Mouse (Mus musculus): ENCODE data around the gene Plxdc1.
"Not testable (repeated sequence)": the region's sequence is repeated elsewhere in the genome, so short reads cannot be mapped to it uniquely, and the experiment has no call there.

The Plxdc1 gene

DNA sequence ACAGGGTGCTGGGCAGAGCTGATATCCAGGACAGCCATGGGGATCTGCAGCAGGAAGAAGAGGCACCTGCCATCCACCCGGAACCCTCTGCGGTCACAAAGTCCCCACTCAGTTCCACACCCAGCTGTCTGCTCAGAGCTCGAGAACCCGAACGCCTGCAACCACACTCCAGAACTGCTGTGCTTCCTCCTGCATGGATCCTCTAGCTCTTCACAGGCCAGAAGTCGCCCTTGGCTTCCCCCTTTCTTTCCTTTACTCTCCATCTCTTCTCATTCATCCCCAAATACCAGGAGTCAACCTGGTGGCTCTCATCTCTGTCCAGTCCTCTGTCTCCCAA is 32.3 kb downstream of the Plxdc1 start:
- TF ChIP-seq CTCF (conservative IDR thresholded peaks at IDR 0.05; ENCODE audit: low read length): no peak
- no peak for TF ChIP-seq NANOG (IDR thresholded peaks at IDR 0.05; ENCODE audit: borderline replicate concordance, low read length)
- no peak for TF ChIP-seq POU5F1 (IDR thresholded peaks at IDR 0.05; ENCODE audit: borderline replicate concordance, low read length)
- no peaks in the 10 kb centered on the region for H3K9me3 ChIP-seq (ENCODE audit: low read length)
- no peak overlapping the region; the same call in 1 of the 2 replicates for H3K4me3 ChIP-seq (replicated peaks; ENCODE audit: low read length)
- H3K27me3 ChIP-seq (ENCODE audit: insufficient read depth, low read length): no peaks in the 10 kb centered on the region
- peaks cover 95% of the 10 kb centered on the region for H3K4me1 ChIP-seq (replicated peaks; ENCODE audit: low read depth, low read length)
- H3K36me3 ChIP-seq (ENCODE audit: insufficient read depth, low read length): peaks cover 42% of the 10 kb centered on the region

DNA sequence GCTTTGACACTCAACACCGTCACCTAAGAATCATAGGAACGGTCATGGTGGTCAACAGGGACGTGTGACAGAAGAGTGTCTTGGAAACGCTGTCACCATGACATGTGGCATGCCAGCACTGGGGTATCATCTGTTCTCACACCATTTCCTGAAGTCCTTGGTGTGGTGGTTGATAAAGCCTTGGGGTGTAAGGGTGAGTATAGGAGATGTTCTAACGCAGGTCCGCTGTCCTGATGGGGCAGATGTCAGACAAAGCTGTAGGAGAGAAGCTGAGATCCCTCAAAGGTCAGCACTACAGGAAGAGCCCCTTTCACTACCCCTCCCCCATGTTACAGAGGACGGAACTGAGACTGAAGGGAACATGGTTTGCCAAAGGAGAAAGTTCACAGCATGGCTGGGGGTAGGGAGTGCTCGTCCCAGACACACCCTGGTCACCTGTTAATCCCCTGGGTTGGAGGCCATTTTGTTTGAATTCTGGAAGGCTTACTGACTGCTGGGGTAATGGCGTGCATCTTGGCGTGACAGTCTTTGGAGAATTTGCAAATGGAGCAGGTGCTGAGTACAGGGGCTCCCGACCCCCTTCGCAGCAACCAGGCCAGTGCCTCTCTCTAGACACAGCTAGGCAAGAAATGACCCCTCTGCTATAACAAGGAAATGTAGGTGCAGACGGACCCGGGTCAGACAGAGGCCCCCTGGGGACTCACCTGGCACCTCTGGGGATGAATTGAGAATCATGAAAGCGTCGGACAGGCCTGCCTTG is 32.9 kb downstream of the Plxdc1 start:
- Histone ChIP-seq H3K9me3 (ENCODE audit: low read length) (no peaks in the 10 kb centered on the region), H3K4me3 (replicated peaks; ENCODE audit: low read length) (no peak overlapping the region; the same call in 1 of the 2 replicates), H3K4me1 (replicated peaks; ENCODE audit: low read depth, low read length) (peaks cover 95% of the 10 kb centered on the region), H3K36me3 (ENCODE audit: insufficient read depth, low read length) (peaks cover 42% of the 10 kb centered on the region), H3K27me3 (ENCODE audit: insufficient read depth, low read length) (no peaks in the 10 kb centered on the region)
- TF ChIP-seq POU5F1 (IDR thresholded peaks at IDR 0.05; ENCODE audit: borderline replicate concordance, low read length): no peak
- TF ChIP-seq CTCF (conservative IDR thresholded peaks at IDR 0.05; ENCODE audit: low read length): no peak
- TF ChIP-seq NANOG (IDR thresholded peaks at IDR 0.05; ENCODE audit: borderline replicate concordance, low read length): no peak

DNA sequence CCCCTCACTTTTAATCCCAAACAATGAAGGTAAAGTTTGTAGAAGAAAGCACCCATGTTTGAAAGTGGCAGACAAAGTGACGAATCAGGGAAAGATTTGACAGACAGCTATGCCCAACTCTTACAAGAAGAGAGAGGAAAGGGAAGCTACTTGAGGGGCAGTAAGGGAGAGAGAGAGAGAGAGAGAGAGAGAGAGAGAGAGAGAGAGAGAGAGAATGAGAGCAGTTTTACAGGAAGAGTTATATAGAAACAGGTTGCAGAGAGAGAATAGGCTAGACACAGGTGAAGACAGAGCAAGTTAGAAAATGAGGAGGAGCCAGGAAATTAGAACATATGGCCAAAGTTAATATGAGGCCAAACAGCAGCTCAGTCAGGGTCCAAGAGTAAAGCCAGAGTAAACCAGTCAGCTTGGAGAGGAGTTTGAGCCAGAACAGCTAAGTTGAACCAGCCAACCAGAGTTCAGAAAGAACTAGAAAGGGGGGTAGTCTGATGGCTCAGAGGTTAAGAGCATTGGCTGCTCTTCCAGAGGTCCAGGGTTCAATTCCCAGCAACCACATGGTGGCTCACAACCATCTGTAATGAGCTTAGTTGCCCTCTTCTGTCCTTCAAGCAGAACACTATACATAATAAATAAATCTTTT is 33.8 kb downstream of the Plxdc1 start:
- Histone ChIP-seq H3K9me3 (ENCODE audit: low read length) (no peaks in the 10 kb centered on the region), H3K27me3 (ENCODE audit: insufficient read depth, low read length) (no peaks in the 10 kb centered on the region), H3K4me3 (replicated peaks; ENCODE audit: low read length) (no peak overlapping the region), H3K4me1 (replicated peaks; ENCODE audit: low read depth, low read length) (peaks cover 94% of the 10 kb centered on the region), H3K36me3 (ENCODE audit: insufficient read depth, low read length) (peaks cover 42% of the 10 kb centered on the region)
- no peak for TF ChIP-seq POU5F1 (IDR thresholded peaks at IDR 0.05; ENCODE audit: borderline replicate concordance, low read length)
- no peak for TF ChIP-seq CTCF (conservative IDR thresholded peaks at IDR 0.05; ENCODE audit: low read length)
- no peak for TF ChIP-seq NANOG (IDR thresholded peaks at IDR 0.05; ENCODE audit: borderline replicate concordance, low read length)

DNA sequence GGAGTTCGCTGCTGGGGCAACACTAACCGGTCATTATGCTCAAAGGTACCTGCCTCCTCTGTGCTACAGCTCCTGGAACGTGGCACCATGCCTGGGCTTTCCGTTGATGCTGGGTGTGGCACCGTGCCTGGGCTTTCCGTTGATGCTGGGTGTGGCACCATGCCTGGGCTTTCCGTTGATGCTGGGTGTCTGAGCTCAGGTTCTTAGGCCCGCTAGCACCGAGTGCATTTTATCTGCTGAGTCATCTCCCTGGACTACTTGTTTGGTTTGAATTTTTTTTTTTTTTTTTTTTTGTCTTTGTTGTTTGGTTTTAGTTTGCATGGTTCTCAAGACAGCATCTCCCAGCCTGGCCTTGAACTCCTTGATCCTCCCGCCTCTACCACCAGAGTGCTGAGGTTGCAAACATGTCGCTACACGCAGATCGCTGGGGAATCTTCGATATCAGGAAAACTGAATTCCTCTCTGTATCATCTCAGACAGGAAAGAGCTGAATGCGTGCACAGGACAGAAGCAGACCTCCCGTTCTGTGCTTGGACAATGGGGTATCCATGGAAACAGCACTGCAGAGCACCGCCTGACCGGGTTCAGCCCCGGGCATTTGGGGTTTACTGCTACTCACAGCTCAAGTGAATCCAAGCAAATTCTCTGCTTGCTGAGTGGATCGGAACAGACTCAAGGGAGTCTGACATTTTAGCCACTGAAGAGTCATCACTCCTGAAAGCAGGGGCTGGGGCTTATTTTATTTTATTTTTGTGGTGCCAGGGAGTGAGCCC is 36.4 kb downstream of the Plxdc1 start:
- TF ChIP-seq CTCF (conservative IDR thresholded peaks at IDR 0.05; ENCODE audit: low read length): no peak
- TF ChIP-seq POU5F1 (IDR thresholded peaks at IDR 0.05; ENCODE audit: borderline replicate concordance, low read length): no peak
- TF ChIP-seq NANOG (IDR thresholded peaks at IDR 0.05; ENCODE audit: borderline replicate concordance, low read length): no peak
- peaks cover 39% of the 10 kb centered on the region for H3K36me3 ChIP-seq (ENCODE audit: insufficient read depth, low read length)
- peak overlapping the region; percentile 52 for H3K4me3 ChIP-seq (replicated peaks; ENCODE audit: low read length)
- H3K9me3 ChIP-seq (ENCODE audit: low read length): no peaks in the 10 kb centered on the region
- no peaks in the 10 kb centered on the region for H3K27me3 ChIP-seq (ENCODE audit: insufficient read depth, low read length)
- peaks cover 87% of the 10 kb centered on the region for H3K4me1 ChIP-seq (replicated peaks; ENCODE audit: low read depth, low read length)

DNA sequence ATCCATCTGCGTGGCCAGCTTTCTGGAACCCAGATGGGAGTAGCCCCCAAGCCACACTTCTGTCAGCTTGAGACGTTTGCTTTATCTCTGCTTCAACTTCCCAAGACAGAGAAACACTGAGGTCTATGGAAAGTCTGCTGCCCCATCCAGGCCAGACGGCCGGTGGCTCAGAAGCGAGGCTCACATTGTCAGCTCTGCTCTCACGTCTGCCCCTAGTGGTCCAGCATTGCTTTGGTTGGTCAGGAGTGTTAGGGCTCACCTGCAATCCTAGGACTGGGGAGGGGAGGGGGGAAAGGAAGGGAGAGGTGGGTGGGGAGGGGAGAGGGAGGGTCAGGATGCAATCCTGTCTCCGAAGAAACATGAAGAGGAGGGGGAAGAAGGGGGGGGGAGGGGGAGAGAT is 38.8 kb downstream of the Plxdc1 start:
- peaks cover 14% of the 10 kb centered on the region; the same call in 1 of the 2 replicates for H3K36me3 ChIP-seq (ENCODE audit: insufficient read depth, low read length)
- no peak for TF ChIP-seq NANOG (IDR thresholded peaks at IDR 0.05; ENCODE audit: borderline replicate concordance, low read length)
- TF ChIP-seq CTCF (conservative IDR thresholded peaks at IDR 0.05; ENCODE audit: low read length): peak; percentile 51
- no peaks in the 10 kb centered on the region for H3K27me3 ChIP-seq (ENCODE audit: insufficient read depth, low read length)
- peaks cover 82% of the 10 kb centered on the region for H3K4me1 ChIP-seq (replicated peaks; ENCODE audit: low read depth, low read length)
- H3K9me3 ChIP-seq (ENCODE audit: low read length): no peaks in the 10 kb centered on the region
- peak overlapping the region; percentile 32; the same call in 1 of the 2 replicates for H3K4me3 ChIP-seq (replicated peaks; ENCODE audit: low read length)

DNA sequence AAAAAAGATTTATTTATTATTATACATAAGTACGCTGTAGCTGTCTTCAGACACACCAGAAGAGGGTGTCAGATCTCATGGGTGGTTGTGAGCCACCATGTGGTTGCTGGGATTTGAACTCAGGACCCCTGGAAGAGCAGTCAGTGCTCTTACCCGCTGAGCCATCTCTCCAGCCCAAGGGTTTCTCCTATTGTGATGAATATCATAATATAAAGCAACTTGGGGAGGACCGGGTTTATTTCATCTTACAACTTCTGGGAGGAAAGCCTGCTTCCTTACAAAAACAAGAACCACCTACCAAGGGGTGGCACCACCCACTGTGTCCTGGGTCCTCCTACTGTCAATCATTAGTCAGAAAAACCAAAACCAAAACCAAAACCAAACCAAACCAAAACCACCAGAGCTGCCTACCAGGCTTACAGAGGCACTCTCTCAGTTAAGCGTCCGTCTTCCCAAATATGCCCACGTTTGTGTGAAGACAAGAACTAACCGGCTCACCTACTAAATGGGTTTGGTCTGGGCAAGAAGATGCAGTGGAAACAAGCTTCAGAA is 40.4 kb downstream of the Plxdc1 start:
- H3K4me3 ChIP-seq (replicated peaks; ENCODE audit: low read length); H3K27me3 ChIP-seq (ENCODE audit: insufficient read depth, low read length); H3K9me3 ChIP-seq (ENCODE audit: low read length); H3K36me3 ChIP-seq (ENCODE audit: insufficient read depth, low read length): not testable (repeated sequence)
- H3K4me1 ChIP-seq (replicated peaks; ENCODE audit: low read depth, low read length): peaks cover 80% of the 10 kb centered on the region

DNA sequence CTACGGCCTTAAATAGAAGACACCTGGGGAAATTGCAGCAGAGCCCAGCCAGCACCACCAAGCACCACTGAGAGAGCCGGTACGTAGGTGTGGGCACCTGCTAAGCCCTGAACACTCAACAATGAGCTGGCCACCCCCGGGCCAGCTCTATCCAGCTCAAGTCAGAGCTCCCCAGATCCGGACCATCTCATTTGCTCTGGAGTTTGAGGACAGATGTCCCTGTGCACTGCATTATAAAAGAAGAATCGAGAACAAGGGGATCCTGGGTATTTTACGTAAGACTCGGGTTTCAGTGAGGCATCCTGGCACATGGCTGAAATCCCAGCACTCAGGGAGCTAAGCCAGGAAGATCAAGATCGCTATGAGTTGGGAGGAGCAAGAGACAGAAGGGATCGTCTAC is 41.2 kb downstream of the Plxdc1 start:
- TF ChIP-seq POU5F1 (IDR thresholded peaks at IDR 0.05; ENCODE audit: borderline replicate concordance, low read length) (no peak), NANOG (IDR thresholded peaks at IDR 0.05; ENCODE audit: borderline replicate concordance, low read length) (no peak), CTCF (conservative IDR thresholded peaks at IDR 0.05; ENCODE audit: low read length) (no peak)
- H3K36me3 ChIP-seq (ENCODE audit: insufficient read depth, low read length): peaks cover 14% of the 10 kb centered on the region
- H3K27me3 ChIP-seq (ENCODE audit: insufficient read depth, low read length): no peaks in the 10 kb centered on the region
- no peak overlapping the region for H3K4me3 ChIP-seq (replicated peaks; ENCODE audit: low read length)
- H3K9me3 ChIP-seq (ENCODE audit: low read length): no peaks in the 10 kb centered on the region
- peaks cover 76% of the 10 kb centered on the region for H3K4me1 ChIP-seq (replicated peaks; ENCODE audit: low read depth, low read length)

DNA sequence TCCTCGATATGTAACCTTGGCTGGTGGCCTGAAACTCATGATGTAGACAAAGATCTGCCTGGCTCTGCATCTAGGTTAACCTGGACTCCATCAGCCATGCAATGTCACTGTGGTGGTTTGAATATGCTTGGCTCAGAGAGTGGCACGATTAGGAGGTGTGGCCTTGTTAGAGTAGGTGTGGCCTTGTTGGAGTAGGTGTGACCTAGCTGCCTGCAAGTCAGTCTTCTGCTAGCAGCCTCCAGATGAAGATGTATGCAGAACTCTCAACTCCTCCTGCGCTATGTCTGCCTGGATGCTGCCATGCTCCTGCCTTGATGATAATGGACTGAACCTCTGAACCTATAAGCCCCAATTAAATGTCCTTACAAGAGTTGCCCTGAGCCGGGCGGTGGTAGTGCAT is 43.0 kb downstream of the Plxdc1 start:
- Histone ChIP-seq H3K4me1 (replicated peaks; ENCODE audit: low read depth, low read length) (peaks cover 58% of the 10 kb centered on the region), H3K27me3 (ENCODE audit: insufficient read depth, low read length) (no peaks in the 10 kb centered on the region), H3K36me3 (ENCODE audit: insufficient read depth, low read length) (peaks cover 28% of the 10 kb centered on the region), H3K9me3 (ENCODE audit: low read length) (no peaks in the 10 kb centered on the region), H3K4me3 (replicated peaks; ENCODE audit: low read length) (no peak overlapping the region)
- TF ChIP-seq NANOG (IDR thresholded peaks at IDR 0.05; ENCODE audit: borderline replicate concordance, low read length) (no peak), POU5F1 (IDR thresholded peaks at IDR 0.05; ENCODE audit: borderline replicate concordance, low read length) (no peak), CTCF (conservative IDR thresholded peaks at IDR 0.05; ENCODE audit: low read length) (no peak)

Data from E14TG2a.4 (cell line).